Mouse (Mus musculus) spleen, postnatal 10 days (tissue): ENCODE results near the gene Upk2.
"Not testable (repeated sequence)": the region's sequence is repeated elsewhere in the genome, so short reads cannot be mapped to it uniquely, and the experiment has no call there.

Source experiments
- DNase-seq, 2 experiments: peaks; one replicate each; pipeline ENCODE4 v3.0.0; 2021 to 2022; ENCODE audit warnings: low spot score in 2 of 2

Upk2 gene

DNA sequence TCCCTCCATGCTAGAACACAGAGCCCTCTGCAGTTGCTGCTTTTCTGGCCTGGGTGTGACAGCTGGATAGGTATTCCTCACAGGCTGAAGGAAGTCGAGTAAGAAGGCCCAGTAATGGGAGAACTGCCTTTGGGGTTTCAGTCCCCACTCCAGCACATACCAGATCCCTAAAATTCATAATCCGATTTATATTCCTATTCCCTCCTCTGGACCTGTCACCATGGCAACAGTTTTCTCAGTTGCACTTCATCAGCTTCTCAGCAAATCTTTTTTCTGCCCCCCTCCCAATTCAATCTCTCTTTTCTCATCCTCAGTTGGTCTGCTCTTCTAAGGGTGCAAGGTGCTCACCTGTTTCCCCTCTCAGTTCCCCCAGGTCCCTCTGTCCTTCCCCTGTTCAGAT lies 14.0 kb upstream of the Upk2 start:
- no peak for DNase-seq

- DNase-seq = no peak
Observed at GRCm38 (mm10) chr9:44468224-44468623, 13.4 kb upstream of the Upk2 start.

DNA sequence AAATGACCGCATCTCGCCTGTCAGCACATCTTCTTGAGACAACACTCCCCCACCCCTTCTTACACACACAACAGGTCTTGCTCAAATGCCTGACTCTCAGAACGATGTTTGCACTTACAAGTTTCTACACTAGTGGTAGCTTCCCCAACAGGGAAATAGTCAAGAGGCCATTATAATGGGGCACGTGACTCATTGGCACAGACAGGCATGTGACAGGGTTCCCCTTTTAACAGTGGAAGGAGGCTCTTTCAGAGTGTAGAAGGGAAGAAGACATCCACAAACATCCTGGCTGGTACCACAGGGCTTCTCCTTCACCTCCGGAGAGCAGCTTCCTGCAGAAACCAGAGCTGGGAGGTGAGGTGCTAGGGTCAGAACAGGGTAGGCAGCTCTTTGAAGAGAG lies 7.2 kb upstream of the Upk2 start:
- no peak for DNase-seq

DNA sequence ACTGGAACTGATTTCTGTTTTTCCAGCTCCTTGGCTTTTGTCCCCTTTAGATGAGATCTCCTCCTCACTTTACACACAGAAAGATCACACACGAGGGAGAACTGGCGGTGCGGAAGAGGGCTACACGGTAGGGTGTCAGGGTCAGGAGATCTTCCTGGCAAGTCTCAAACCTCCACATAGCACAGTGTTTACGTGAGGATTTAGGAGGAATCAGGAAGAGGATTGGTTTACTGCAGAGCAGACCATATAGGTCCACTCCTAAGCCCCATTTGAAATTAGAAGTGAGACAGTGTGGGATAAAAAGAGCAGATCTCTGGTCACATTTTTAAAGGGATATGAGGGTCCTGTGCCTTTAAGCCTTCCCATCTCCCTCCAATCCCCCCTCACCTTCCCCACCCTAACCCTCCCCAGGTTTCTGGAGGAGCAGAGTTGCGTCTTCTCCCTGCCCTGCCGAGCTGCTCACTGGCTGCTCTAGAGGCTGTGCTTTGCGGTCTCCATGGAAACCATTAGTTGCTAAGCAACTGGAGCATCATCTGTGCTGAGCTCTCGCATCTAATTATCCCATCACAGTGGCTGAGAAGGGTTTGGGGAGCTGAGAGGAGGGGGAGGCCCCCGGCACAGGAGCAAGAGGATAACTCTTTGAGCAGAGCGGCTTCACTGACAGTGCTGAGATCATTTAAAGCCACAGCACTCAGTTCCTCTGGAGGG lies 2.4 kb upstream of the Upk2 start:
- DNase-seq = no peak

- DNase-seq = peak; percentile 69 to 90
Observed at GRCm38 (mm10) chr9:44454132-44454890, 465 bp downstream of the Upk2 start.

GRCm38 (mm10) chr9:44450387-44450786 lies 4.4 kb downstream of the Upk2 start:
- peak in 1 of 2 experiments; percentile 46 for DNase-seq

- not testable (repeated sequence) for DNase-seq
Observed at GRCm38 (mm10) chr9:44444402-44445025, 10.3 kb downstream of the Upk2 start.

DNA sequence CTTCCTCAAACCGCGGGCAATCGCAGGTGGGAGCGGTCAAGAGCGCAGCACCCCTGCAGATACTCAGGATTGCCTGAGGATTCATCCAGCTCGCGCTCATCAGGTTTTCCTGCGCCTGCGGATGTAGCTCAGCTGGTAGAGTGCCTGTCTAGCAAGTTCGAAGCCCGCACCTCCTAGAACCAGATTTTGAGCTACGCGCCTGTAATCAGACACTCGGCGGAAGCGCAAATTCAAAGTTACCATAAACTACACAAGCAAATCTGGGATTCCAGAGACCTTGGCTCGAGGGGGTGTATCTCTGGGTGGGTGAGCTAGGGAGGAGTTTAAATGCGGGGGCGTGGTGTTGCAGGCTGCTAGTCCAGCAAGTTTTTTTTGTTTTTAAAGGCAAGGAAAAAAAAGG lies 13.8 kb downstream of the Upk2 start, which contains the start of gene Foxr1:
Foxr1 (minus strand) TSS at position 176 of the 400 bp plus-strand sequence.
- no peak for DNase-seq

DNA sequence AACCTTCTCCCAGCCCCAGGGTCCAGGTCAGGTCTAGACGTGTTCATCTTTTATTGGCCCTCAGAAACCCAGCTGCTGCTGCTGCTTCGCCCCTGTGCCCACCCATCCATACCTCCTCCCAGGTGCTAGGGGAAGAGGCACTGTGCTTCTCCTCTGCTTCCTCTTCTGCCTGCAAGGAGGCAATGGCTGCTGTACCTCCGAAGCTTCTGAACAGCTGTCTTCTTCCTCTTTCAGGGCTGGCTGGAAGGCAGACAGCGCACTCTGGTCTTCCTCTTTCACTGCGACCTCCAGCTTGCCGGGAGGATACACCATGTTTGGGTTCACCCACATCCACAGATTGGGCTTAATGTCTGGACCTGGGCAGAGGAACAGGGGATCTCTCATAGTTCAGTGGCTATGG lies 19.0 kb downstream of the Upk2 start:
- DNase-seq = peak in 1 of 2 experiments; percentile 50

- no peak for DNase-seq
Observed at GRCm38 (mm10) chr9:44432577-44433185, 22.1 kb downstream of the Upk2 start.

- no peak for DNase-seq
Observed at GRCm38 (mm10) chr9:44423576-44423975, 31.2 kb downstream of the Upk2 start.

GRCm38 (mm10) chr9:44420280-44420898 lies 34.4 kb downstream of the Upk2 start:
- no peak for DNase-seq

DNA sequence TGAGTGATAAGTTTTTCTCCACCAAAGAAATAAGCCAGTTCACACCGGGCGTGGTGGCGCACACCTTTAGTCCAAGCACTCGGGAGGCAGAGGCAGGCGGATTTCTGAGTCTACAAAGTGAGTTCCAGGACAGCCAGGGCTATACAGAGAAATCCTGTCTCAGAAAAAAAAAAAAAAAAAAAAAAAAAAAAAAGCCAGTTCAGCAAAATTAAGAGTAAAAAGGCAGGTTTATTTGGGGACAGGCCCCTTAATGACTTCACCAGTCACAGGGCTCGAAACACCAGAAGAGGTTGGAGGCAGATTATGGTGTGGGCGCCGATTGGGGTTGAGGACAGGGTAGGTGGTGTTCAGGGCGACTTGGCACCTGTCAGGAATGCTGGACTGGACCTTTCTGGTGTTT lies 35.0 kb downstream of the Upk2 start:
- not testable (repeated sequence) for DNase-seq

DNA sequence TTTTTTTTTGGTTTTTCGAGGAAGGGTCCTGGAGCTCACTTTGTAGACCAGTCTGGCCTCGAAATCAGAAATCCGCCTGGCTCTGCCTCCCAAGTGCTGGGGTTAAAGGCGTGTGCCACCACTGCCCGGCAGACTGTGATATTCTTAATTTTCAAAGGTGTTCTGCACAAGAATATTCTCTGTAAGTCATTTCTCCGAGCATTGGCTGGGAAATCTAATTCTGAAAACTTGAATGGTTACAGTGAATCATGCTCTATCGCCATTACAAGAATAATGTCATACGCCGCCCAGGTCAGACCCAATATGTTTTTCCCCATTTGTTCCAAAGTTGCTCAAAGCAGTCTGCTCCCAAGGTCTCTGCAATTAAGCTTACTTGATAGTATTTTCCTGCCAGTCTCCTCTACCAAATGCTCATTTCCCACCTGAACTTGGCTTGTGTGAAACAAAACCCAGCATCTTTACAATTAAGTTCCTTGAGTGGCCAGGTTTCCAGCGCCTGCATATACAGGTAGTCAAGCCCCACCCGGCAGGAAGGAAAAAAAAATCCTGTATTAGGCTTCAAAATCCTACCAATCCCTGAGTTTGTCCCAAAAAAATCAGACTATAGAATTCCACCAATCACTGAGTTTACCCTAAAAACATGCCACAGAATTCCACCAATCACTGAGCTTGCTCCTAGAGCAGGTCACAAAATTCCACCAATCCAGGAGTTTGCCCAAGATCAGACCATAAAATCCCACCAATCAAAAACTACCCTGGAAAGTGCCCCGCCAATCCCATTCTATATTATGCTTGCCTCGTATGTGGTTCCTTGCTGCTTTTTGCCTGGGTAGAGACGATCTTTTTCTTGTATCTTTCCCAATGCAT lies 36.0 kb downstream of the Upk2 start, which contains the start of gene Ccdc84:
Ccdc84 (minus strand) TSS at position 51 of the 867 bp plus-strand sequence.
- no peak for DNase-seq

DNA sequence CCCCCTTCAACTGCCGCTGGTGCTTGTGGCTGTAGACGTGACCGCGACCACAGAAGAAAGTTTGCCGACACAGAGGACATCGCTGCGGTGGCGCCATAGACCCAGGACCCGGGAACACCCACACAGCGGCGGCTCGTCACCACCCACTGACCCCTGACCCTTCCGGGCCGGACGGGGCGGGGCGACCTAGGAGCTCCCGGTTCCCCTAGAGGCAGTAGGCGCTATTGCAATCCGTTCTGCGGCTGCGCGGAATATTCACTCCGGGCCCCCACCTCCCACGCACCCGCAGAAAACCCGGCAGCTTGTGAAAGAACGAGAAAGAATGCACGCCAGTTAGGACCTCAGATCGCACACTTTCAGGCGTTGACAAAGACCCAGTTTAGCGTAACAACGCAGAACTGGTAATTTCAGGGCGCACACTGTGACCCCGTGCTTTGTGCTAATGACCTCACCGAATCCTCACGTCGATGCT lies 36.8 kb downstream of the Upk2 start:
- DNase-seq = peak; percentile 95 to 97

DNA sequence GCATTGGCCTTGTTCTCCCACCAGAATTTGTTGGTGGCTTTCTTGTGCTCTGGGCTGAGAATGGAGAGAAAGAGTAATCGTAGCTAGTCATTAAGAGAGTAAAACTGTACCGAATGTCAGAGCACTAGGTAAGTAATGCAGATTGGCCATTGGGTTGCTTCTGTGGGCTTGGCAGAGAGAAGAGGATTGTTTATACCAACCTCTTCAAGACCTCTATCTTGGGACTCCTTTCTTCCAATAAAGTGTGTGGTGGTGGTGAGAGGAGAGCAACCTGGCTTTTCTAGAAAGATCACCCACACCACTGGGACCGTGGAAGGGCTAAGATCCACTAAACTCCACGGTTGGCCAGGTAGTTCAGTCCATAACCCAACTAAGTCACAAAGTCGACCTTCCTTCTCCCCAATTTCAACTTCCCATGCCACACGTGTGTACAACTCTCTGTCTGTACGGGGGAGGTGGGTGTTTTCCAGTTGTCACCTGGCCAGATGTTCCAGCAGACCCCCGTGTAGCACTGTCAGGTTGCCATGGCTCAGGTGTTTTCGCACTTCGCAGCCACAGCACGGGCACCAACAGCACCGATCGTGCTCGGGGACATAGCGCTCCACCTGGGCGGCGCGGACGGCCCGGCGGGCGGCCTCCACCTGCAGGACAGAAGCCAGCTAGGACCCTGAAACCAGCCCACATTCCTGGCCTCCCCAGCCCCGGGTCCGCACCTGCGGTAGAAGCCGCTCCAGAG lies 37.5 kb downstream of the Upk2 start:
- DNase-seq = no peak

DNA sequence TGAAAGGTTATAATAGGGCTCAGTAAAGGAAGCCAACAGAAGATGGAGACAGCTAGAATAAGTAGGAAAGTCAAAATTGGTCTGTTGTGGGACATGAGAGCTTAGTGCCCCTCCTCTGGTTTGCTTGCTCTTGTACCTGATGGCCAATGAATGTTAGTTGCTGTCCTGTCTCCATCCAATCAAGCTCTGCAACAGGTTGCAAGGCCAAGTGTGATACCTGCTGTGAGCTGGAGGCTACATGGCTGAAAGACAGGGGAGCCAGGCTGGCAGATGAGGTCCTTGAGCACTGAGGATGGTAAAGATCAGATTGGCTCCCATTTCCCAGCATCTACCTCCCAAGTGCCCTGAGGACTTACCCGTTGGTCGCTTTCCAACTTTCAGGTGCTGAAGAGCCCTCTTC lies 42.0 kb downstream of the Upk2 start:
- no peak for DNase-seq

- no peak for DNase-seq
Observed at GRCm38 (mm10) chr9:44412306-44412705, 42.5 kb downstream of the Upk2 start.

DNA sequence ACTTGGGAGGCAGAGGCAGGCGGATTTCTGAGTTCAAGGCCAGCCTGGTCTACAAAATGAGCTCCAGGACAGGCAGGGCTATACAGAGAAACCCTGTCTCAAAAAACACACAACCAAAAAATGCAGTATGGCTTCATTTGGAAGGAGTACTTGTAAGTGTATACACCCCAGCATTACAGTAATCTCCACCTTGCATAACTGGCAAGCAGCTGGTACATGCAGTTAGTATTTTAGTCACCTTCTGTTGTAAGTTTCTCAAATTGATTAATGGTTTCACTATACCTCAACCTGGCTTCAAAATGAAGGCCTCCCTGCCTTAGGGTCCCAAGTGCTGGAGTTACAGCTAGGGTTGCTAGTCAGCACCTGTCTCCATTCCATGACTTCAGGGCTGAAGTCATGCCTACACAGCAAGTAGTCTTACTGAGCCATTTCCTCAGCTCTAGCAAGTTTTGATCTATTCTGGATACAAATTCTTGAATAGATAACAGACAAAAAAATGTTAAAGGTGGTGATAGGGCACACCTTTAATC lies 43.1 kb downstream of the Upk2 start:
- DNase-seq = no peak
